Mouse (Mus musculus) kidney, adult 8-10 months (tissue): Measurements from ENCODE around the gene Ear2.
A peak's percentile ranks its signal among the peaks of the same experiment; 100 is the strongest.
"Not testable (repeated sequence)": the region's sequence is repeated elsewhere in the genome, so short reads cannot be mapped to it uniquely, and the experiment has no call there.

Source experiments
- DNase-seq, 2 experiments: peaks; one replicate each; pipeline ENCODE4 v3.0.0; 2022

Gene Ear2

GRCm38 (mm10) chr14:44102354-44102753 is at the start of gene Ear2:
Gene Ear2, plus strand, starts transcription at chr14:44102654.
- not testable (repeated sequence) for DNase-seq

- DNase-seq: peak in 1 of 2 experiments; percentile 21
Observed at GRCm38 (mm10) chr14:44067879-44068278, 34.6 kb upstream of the Ear2 start.

DNA sequence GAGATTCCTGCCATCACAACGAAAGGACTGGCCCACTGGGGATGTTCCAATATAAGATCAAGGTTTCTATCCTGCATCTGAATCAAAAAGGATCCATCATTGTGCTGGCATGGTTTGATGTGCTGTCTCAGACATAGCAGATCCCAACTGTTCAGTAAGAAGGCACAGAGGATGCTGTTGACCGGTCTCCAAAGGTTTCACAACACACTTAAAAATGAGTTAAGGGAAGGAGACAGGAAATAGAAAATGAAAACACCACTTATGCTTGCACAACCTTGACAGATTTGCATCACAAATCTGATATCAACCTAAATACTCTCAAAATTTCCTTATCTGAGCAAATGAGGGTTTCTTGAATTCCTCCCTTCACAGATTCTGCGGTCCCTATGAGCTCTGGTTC is 31.9 kb upstream of the Ear2 start:
- not testable (repeated sequence) for DNase-seq

GRCm38 (mm10) chr14:44077785-44078341 is 24.6 kb upstream of the Ear2 start:
- peak; percentile 4 to 32 for DNase-seq

DNA sequence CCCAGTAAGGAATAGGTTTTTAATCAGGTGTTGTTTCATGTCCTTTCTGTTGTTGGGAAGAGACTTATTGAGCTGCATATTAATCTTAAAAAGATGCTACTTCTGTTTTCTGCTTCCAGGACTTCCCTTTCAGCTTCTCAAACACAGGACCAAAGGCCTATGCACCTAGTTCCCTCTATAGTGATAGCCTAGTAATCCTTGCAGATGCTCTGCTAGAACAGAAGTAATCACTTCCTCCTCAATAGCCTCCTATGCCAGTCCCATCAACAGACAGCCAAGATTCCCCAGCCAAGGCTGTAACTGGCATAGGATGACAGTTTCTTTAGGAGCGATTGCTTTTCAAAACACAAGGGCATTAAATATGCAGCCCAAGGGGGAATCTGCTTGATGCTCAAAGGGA is 15.9 kb upstream of the Ear2 start:
- DNase-seq: not testable (repeated sequence)

DNA sequence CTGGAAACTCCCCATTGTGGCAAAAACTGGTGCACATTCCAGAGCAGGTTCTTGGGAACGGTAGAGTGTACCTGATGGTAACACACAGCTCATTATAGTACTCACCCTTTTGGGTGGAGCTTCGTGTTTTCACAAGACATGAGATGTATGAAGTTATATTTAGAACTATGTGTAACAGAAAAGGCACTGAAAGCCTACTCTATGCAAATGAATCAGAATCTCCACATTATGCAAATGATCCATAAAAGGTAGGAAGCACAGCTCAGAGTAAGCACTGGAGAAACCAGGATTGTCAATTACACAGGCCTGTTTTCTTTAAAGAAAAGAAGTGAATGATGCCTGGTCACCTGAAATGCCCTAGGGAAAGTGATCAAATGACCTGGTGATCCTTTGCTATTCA is 14.9 kb upstream of the Ear2 start:
- DNase-seq: not testable (repeated sequence)

GRCm38 (mm10) chr14:44091524-44091923 is 10.9 kb upstream of the Ear2 start:
- DNase-seq: not testable (repeated sequence)

DNA sequence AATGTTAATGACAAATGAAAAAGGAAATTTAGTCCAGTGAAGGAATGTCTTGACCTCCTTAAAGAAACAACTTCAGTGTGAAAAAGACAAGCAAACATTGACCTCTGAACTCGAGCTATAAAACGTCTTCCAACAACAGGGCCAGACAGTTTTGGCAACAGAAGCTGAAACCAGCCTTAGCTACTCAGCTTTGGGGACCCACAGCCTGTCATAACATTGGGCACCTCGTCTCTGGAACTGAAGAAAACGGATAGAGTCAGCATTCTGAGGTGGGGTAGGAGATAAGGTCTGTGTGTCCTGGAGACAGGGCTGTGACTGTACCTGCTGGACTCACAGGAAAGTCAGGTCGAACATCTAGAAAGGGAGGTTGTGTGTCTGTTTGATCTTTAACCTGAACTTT is 8.0 kb upstream of the Ear2 start:
- not testable (repeated sequence) for DNase-seq

GRCm38 (mm10) chr14:44100030-44100429 is 2.4 kb upstream of the Ear2 start:
- DNase-seq: not testable (repeated sequence)

GRCm38 (mm10) chr14:44110981-44111380 is 8.5 kb downstream of the Ear2 start:
- no peak for DNase-seq

GRCm38 (mm10) chr14:44123551-44123950 is 21.1 kb downstream of the Ear2 start, which contains the start of gene Gm3327:
Gene Gm3327, plus strand, starts transcription at chr14:44123851.
- not testable (repeated sequence) for DNase-seq
